In the genomic region with DNA sequence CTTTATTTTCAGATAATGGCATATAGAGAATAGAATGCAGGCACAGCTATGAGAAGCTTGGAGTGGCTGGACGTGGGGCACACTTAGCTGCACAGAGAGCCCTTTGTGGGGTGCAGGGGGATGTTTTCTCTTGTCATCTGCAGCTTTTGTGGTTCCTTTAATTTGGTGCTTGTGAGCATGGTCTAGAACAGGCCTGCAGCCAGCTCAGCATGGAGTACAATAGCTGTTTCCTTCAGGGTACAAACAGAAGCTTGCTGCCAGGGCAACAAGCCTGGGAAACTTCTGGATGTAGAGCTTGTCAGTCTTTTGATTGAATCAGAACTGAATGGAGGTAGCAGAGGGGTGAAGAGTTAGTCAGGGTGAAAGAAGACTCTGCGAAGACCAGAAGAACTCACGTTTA, we compare ENCODE assay signal across 15 mouse cellular contexts.
DNase-seq lines count a peak whose midpoint lies in the region; ATAC-seq and TF ChIP-seq lines count a peak whose summit lies in the region.
"Had no signal": no experiment of that assay in that cellular context is flagged by ENCODE, and none has a peak within 500 bp of the region (broad histone marks: within the 10 kb centered on the region; RNA-seq: fewer than 3 reads in every experiment).

No protein-coding gene starts in this region.

- intact Hi-C loops in gastrocnemius, adult 2 months (cut with DNase I), result no loop called here
- intact Hi-C loops in gastrocnemius, postnatal 36 days (cut with DNase I), result no loop called here

- no peak for TF ChIP-seq POLR2A in lung, adult 2 months (IDR thresholded peaks at IDR 0.05; ENCODE audit: borderline replicate concordance, extremely low read depth, low read depth, low read length)

- no peak for TF ChIP-seq CTCF in gastrocnemius, adult 2 months (IDR thresholded peaks at IDR 0.05)
- no peak for TF ChIP-seq CTCF in lung, embryonic 14.5 days (IDR thresholded peaks at IDR 0.05; ENCODE audit: low read depth)
- TF ChIP-seq CTCF in lung, adult 2 months (IDR thresholded peaks at IDR 0.05; ENCODE audit: insufficient read depth, low read length), result no peak
- TF ChIP-seq CTCF in forebrain, postnatal 0 days (IDR thresholded peaks at IDR 0.05; ENCODE audit: low read depth), result no peak

- no peaks in the 10 kb centered on the region for H3K9me3 ChIP-seq in lung, embryonic 14.5 days (ENCODE audit: low read depth, low read length)
- no peaks in the 10 kb centered on the region for H3K9me3 ChIP-seq in forebrain, postnatal 0 days (ENCODE audit: low read length)
- H3K9me3 ChIP-seq in midbrain, embryonic 16.5 days (replicated peaks; ENCODE audit: control insufficient read depth, low read length, poor library complexity, severe bottlenecking), result no peaks in the 10 kb centered on the region
- H3K9me3 ChIP-seq: embryonic facial prominence, embryonic 15.5 days had no signal

- no peaks in the 10 kb centered on the region for H3K4me1 ChIP-seq in lung, embryonic 14.5 days (ENCODE audit: insufficient read depth)
- H3K4me1 ChIP-seq in lung, adult 2 months (ENCODE audit: control insufficient read depth, insufficient read depth, low read length), result peaks cover 23% of the 10 kb centered on the region
- H3K4me1 ChIP-seq in forebrain, postnatal 0 days (ENCODE audit: insufficient read depth), result peaks cover 8% of the 10 kb centered on the region; the same call in 1 of the 2 replicates
- peaks cover 2% of the 10 kb centered on the region; the same call in 1 of the 2 replicates for H3K4me1 ChIP-seq in midbrain, embryonic 16.5 days (ENCODE audit: control insufficient read depth, insufficient read depth, low read length)
- H3K4me1 ChIP-seq: embryonic facial prominence, embryonic 15.5 days had no signal

- no peaks in the 10 kb centered on the region for H3K36me3 ChIP-seq in lung, embryonic 14.5 days (ENCODE audit: insufficient read depth)
- H3K36me3 ChIP-seq in forebrain, postnatal 0 days (ENCODE audit: insufficient read depth), result no peaks in the 10 kb centered on the region
- H3K36me3 ChIP-seq in midbrain, embryonic 16.5 days (ENCODE audit: control insufficient read depth, insufficient read depth, low read length), result no peaks in the 10 kb centered on the region

- H3K4me3 ChIP-seq in gastrocnemius, adult 2 months, result no peak overlapping the region
- H3K4me3 ChIP-seq in lung, embryonic 14.5 days (ENCODE audit: low read depth, low read length), result no peak overlapping the region
- H3K4me3 ChIP-seq in lung, adult 2 months (replicated peaks; ENCODE audit: extremely low read depth, low read depth, low read length), result no peak overlapping the region
- H3K4me3 ChIP-seq in forebrain, postnatal 0 days (ENCODE audit: low read depth, low read length), result no peak overlapping the region
- H3K4me3 ChIP-seq in midbrain, embryonic 16.5 days (ENCODE audit: low read depth, low read length), result no peak overlapping the region
- H3K4me3 ChIP-seq: embryonic facial prominence, embryonic 15.5 days had no signal

- H3K27me3 ChIP-seq in lung, embryonic 14.5 days (ENCODE audit: insufficient read depth, low read length), result no peaks in the 10 kb centered on the region
- no peaks in the 10 kb centered on the region for H3K27me3 ChIP-seq in forebrain, postnatal 0 days (ENCODE audit: insufficient read depth, low read length)
- H3K27me3 ChIP-seq in midbrain, embryonic 16.5 days (ENCODE audit: control insufficient read depth, insufficient read depth, low read depth, low read length), result no peaks in the 10 kb centered on the region
- H3K27me3 ChIP-seq: embryonic facial prominence, embryonic 15.5 days; Patski had no signal

- no peak for DNase-seq in gastrocnemius, adult 2 months
- no peak for DNase-seq in gastrocnemius, postnatal 36 days
- DNase-seq in lung, embryonic 14.5 days, result peak; percentile 31
- no peak for DNase-seq in lung, adult 2 months
- peak; percentile 33 for DNase-seq in forebrain, postnatal 0 days
- no peak for DNase-seq in kidney, postnatal 36 days
- DNase-seq in frontal cortex, postnatal 25 days (ENCODE audit: low spot score in 2 of 2), result no peak
- DNase-seq: adrenal gland, postnatal 25 days; cerebellum, adult 9-11 months; gastrocnemius, postnatal 10 days; thymus, postnatal 4 days had no signal

- ATAC-seq in lung, embryonic 14.5 days (ENCODE audit: insufficient read depth), result no peak
- peak; percentile 71 for ATAC-seq in forebrain, postnatal 0 days
- ATAC-seq in midbrain, embryonic 16.5 days, result no peak
- ATAC-seq: Patski had no signal

- no peak overlapping the region for H3K9ac ChIP-seq in lung, embryonic 14.5 days
- H3K9ac ChIP-seq in forebrain, postnatal 0 days, result no peak overlapping the region
- no peak overlapping the region for H3K9ac ChIP-seq in midbrain, embryonic 16.5 days (ENCODE audit: low read depth, low read length)
- H3K9ac ChIP-seq: embryonic facial prominence, embryonic 15.5 days; liver, embryonic 14.5 days had no signal

- 85% methylated on average over 3 of the region's 3 CpGs for WGBS in lung, embryonic 14.5 days
- 53% methylated on average over 3 of the region's 3 CpGs for WGBS in lung, adult 2 months
- WGBS in forebrain, postnatal 0 days, result 27% methylated on average over 3 of the region's 3 CpGs
- WGBS in midbrain, embryonic 16.5 days, result 37% methylated on average over 3 of the region's 3 CpGs

- H3K27ac ChIP-seq in gastrocnemius, adult 2 months, result peak overlapping the region; percentile 57
- H3K27ac ChIP-seq in lung, embryonic 14.5 days (ENCODE audit: low read depth), result peak overlapping the region; percentile 54; the same call in 1 of the 2 replicates
- no peak overlapping the region for H3K27ac ChIP-seq in forebrain, postnatal 0 days (ENCODE audit: low read depth, low read length)
- 0 out of 2 replicates have a peak overlapping the region, but pooled peaks have one; percentile 41 for H3K27ac ChIP-seq in midbrain, embryonic 16.5 days (ENCODE audit: low read length)
- H3K27ac ChIP-seq: embryonic facial prominence, embryonic 15.5 days; liver, embryonic 14.5 days had no signal

- no peak overlapping the region for H3K4me2 ChIP-seq in lung, embryonic 14.5 days
- H3K4me2 ChIP-seq in forebrain, postnatal 0 days (ENCODE audit: low read depth), result no peak overlapping the region
- no peak overlapping the region for H3K4me2 ChIP-seq in midbrain, embryonic 16.5 days (ENCODE audit: low read length)
- H3K4me2 ChIP-seq: embryonic facial prominence, embryonic 15.5 days had no signal

Comparison
In these comparisons a context has a peak if more than half of its experiments do, and no peak if none do; other contexts are left out.
1. DNase-seq: peak in lung, embryonic 14.5 days (single experiment) and forebrain, postnatal 0 days (single experiment); none in gastrocnemius, adult 2 months (single experiment), gastrocnemius, postnatal 36 days (0 of 2), lung, adult 2 months (single experiment), kidney, postnatal 36 days (0 of 2) and frontal cortex, postnatal 25 days (0 of 2).